Mouse (Mus musculus) heart, postnatal 0 days (tissue): Measurements from ENCODE around the gene Lsm11. TPM values are rescaled to one million over a fixed set of nuclear protein-coding genes. Genes with fewer than 3 reads are reported as not detected.
"Not testable (repeated sequence)": the region's sequence is repeated elsewhere in the genome, so short reads cannot be mapped to it uniquely, and the experiment has no call there.

Source experiments
- ATAC-seq: fragments of 200-750 bp; cut with Nextera tagmentation; 2 replicates; pipeline ENCODE4 v1.8.0; 2017; ENCODE audit warnings: low read depth, moderate number of reproducible peaks, moderate library complexity; ENCODE audit not compliant: insufficient read depth
- DNase-seq: peaks from one replicate; pipeline ENCODE4 v3.0.0-alpha.2; 2016; ENCODE audit warnings: low spot score
- H3K27ac ChIP-seq: fragments of 300-500 bp; sonication (generic); 2 replicates; pipeline ENCODE4 v1.5.1; 2014; ENCODE audit warnings: low read depth, mild to moderate bottlenecking
- H3K27me3 ChIP-seq: fragments of 300-500 bp; sonication (generic); 2 replicates; pipeline ENCODE4 v1.6.1; 2014; ENCODE audit warnings: low read length, mixed read lengths; ENCODE audit not compliant: control insufficient read depth, insufficient read depth
- H3K36me3 ChIP-seq: fragments of 300-500 bp; sonication (generic); replicated peaks from 2 replicates; pipeline ENCODE4 v1.6.1; 2014; ENCODE audit warnings: low read length, mixed read lengths; ENCODE audit not compliant: control insufficient read depth, insufficient read depth
- H3K4me1 ChIP-seq: fragments of 300-500 bp; sonication (generic); 2 replicates; pipeline ENCODE4 v1.6.1; 2014; ENCODE audit warnings: antibody characterized with exemption; ENCODE audit not compliant: control insufficient read depth, insufficient read depth
- H3K4me2 ChIP-seq: fragments of 300-500 bp; sonication (generic); 2 replicates; pipeline ENCODE4 v1.6.1; 2014; ENCODE audit warnings: low read depth, mild to moderate bottlenecking, low read length, moderate library complexity
- H3K4me3 ChIP-seq: fragments of 300-500 bp; sonication (generic); 2 replicates; pipeline ENCODE4 v1.5.1; 2014; ENCODE audit warnings: low read depth, low read length
- H3K9ac ChIP-seq: fragments of 300-500 bp; sonication (generic); replicated peaks from 2 replicates; pipeline ENCODE4 v1.6.1; 2014; ENCODE audit warnings: low read depth, low read length, mixed read lengths
- H3K9me3 ChIP-seq: fragments of 300-500 bp; sonication (generic); replicated peaks from 2 replicates; pipeline ENCODE4 v1.6.1; 2016; ENCODE audit warnings: low read length; ENCODE audit not compliant: control insufficient read depth
- CTCF ChIP-seq: IDR thresholded peaks from 2 replicates; pipeline ENCODE4 v1.5.1; 2016; ENCODE audit warnings: antibody characterized with exemption, control low read depth, low read depth
- EP300 ChIP-seq: IDR thresholded peaks from 2 replicates; pipeline ENCODE4 v1.6.1; 2016; ENCODE audit warnings: antibody characterized with exemption, low read depth
- WGBS: fragments of 180-500 bp; shearing (Covaris S2); extraction: QIAGEN DNeasy Blood & Tissue Kit; methylation state at CpG from one replicate; pipeline ENCODE4 v1.1.7; 2014; 5-methylcytosine and 5-hydroxymethylcytosine counted together
- polyA plus RNA-seq: library from polyadenylated mRNA; unstranded; fragments of >200 nt; fragmentation: Nextera tagmentation; extraction: Ambion mirVana; gene quantifications from 2 replicates; pipeline ENCODE4 v1.2.1, GENCODE M21; 2015
- total RNA-seq: library from RNA; depleted of rRNA; stranded (reverse); fragments of >200 nt; gene quantifications from 2 replicates; pipeline ENCODE4 v1.2.3, GENCODE M21; 2014; ENCODE audit warnings: low replicate concordance; rRNA removed

Lsm11 gene
- total and polyA plus RNA-seq, 2 experiments from 2014 or later, result 3.4 to 13.5 TPM

DNA sequence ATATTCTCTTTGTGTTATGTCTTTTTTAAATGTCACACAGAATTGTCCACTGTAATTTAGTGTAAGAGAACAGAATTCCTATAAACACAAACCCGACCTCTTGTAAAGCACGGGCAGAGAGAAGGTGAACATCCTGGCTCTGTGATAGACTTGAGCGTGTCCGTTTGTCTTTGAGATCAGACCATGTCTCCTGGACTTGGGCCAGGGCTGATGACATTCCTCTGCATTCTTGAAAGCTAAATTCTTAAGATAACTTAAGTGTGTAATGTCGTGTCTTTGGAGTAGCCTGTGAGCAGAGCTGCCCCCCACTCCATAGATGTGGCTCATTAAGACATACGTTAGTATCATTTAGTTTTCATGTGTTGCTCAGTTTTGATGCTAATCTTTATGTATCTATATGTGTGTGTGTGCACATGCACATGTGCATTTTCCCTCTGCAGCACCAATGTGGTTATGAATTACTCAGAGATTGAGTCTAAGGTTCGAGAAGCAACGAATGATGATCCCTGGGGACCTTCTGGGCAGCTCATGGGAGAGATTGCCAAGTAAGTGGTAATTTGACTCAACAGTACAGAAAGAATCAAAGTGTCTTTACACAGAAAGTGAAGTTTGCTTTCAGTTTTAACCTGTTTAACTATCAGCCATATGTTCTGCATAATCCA, 61.3 kb downstream of the Lsm11 start:
- Histone ChIP-seq H3K27me3 (no peaks in the 10 kb centered on the region), H3K4me1 (peaks cover 19% of the 10 kb centered on the region), H3K27ac (no peak overlapping the region), H3K9me3 (no peaks in the 10 kb centered on the region), H3K4me2 (peak overlapping the region; percentile 38), H3K36me3 (peaks cover 33% of the 10 kb centered on the region), H3K4me3 (no peak overlapping the region), H3K9ac (no peak overlapping the region)
- no peak for DNase-seq
- WGBS, result 15% methylated on average over 8 of the region's 8 CpGs
- TF ChIP-seq EP300 (no peak), CTCF (no peak)
- ATAC-seq, result no peak

DNA sequence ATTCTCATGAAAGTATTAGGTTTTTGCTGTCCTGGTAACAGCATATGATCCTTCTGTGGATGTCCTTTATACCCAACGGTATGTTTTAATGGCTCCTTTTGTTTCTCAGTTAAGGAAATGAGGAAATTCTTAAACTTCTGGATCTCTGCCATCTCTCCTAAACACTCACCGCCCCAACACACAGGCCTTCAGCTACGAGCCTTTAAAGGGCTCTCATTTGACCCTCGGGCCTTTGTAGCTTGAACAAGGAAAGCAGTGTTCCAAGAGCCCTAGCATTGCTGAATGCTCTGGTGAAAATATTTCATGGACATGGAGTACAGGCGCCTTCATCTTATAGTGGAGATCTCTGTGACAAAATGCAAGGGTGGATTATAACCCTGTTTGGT, 63.1 kb downstream of the Lsm11 start:
- H3K4me2 ChIP-seq, result no peak overlapping the region
- peak; percentile 40 for DNase-seq
- 16% methylated on average over 5 of the region's 5 CpGs for WGBS
- peak overlapping the region; percentile 12; the same call in 1 of the 2 replicates for H3K27ac ChIP-seq
- no peak for ATAC-seq
- no peak for TF ChIP-seq EP300
- TF ChIP-seq CTCF, result no peak
- no peak overlapping the region for H3K4me3 ChIP-seq
- peaks cover 16% of the 10 kb centered on the region for H3K36me3 ChIP-seq
- H3K9ac ChIP-seq, result no peak overlapping the region
- no peaks in the 10 kb centered on the region for H3K9me3 ChIP-seq
- H3K27me3 ChIP-seq, result no peaks in the 10 kb centered on the region
- H3K4me1 ChIP-seq, result peaks cover 19% of the 10 kb centered on the region

DNA sequence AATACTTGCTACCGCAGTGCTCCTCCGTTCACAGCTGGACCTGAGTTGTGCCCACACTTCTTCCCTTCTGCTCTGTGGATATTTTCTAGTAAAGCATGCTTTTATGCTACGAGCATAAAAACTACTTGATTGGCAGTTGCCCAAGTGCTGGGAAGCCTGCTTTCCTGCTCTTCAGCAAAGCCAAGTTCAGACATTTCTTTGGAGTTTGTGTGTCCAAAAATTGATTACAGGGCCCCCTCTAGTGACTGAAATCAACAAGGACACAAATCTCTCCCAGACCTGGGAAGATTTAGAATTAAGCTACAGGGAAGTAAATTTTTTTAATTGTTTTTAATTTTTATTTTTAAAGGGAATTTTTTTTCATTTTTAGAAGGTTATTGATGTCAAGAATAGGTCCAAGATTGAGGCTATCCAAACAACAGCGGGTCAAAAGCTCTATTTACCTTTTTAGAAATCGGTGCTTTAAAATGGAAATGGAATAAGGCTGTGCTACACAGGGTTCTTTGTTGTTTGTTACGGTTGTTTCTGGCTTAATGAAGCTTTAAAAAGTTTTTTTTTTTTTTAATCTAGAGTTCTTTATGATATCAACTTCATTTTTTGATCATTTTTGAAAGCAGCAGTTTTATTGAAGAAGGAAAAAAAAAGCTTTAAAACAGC, 63.6 kb downstream of the Lsm11 start:
- H3K9ac ChIP-seq, result no peak overlapping the region
- no peak overlapping the region for H3K4me2 ChIP-seq
- no peaks in the 10 kb centered on the region for H3K27me3 ChIP-seq
- H3K4me1 ChIP-seq, result peaks cover 19% of the 10 kb centered on the region
- ATAC-seq, result no peak
- peaks cover 11% of the 10 kb centered on the region; the same call in 1 of the 2 replicates for H3K36me3 ChIP-seq
- no peak overlapping the region for H3K4me3 ChIP-seq
- peak; percentile 80 for DNase-seq
- no peak for TF ChIP-seq EP300
- peak; percentile 61 for TF ChIP-seq CTCF
- no peaks in the 10 kb centered on the region for H3K9me3 ChIP-seq
- WGBS, result 53% methylated on average over 6 of the region's 6 CpGs
- H3K27ac ChIP-seq, result peak overlapping the region; percentile 12; the same call in 1 of the 2 replicates

DNA sequence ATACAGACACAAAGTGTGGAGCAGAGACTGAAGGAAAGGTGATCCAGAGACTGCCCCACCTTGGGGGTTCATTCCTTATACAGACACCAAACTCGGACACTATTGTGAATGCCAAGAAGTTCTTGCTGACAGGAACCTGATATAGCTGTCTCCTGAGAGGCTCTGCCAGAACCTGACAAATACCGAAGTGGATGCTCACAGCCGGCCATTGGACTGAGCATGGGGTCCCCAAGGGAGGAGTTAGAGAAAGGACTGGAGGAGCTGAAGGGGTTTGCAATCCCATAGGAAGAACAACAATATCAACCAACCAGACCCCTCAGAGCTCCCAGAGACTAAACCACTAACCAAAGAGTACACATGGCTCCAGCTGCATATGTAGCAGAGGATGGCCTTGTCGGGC, 65.4 kb downstream of the Lsm11 start:
- 32% methylated on average over 4 of the region's 4 CpGs for WGBS
- not testable (repeated sequence) for H3K4me3 ChIP-seq, H3K27ac ChIP-seq, H3K27me3 ChIP-seq, H3K36me3 ChIP-seq, ATAC-seq, DNase-seq, H3K9ac ChIP-seq, H3K4me2 ChIP-seq, H3K9me3 ChIP-seq
- peaks cover 22% of the 10 kb centered on the region for H3K4me1 ChIP-seq

Other genes starting within 250 kb of the Lsm11 start
- 32.3 and 33.8 TPM in 2 replicates for gene Clint1, start 92.9 kb downstream of the Lsm11 start, total RNA-seq
- gene Clint1, start 92.9 kb downstream of the Lsm11 start, polyA plus RNA-seq, result 28.8 and 30.1 TPM in 2 replicates
- gene Thg1l, start 10.6 kb upstream of the Lsm11 start, total RNA-seq, result 12.8 and 31.3 TPM in 2 replicates
- gene Thg1l, start 10.6 kb upstream of the Lsm11 start, polyA plus RNA-seq, result 3.9 and 5.8 TPM in 2 replicates
- gene Sox30, start 35.4 kb upstream of the Lsm11 start, total RNA-seq, result 1.3 TPM in 1 of 2 replicates, not detected in the other
- 0.10 and 0.22 TPM in 2 replicates for gene Sox30, start 35.4 kb upstream of the Lsm11 start, polyA plus RNA-seq
- 1.8 and 2.8 TPM in 2 replicates for gene Gm12166, start 107.4 kb upstream of the Lsm11 start, total RNA-seq
- 3.6 and 3.9 TPM in 2 replicates for gene Gm12166, start 107.4 kb upstream of the Lsm11 start, polyA plus RNA-seq
- gene Adam19, start 111.1 kb upstream of the Lsm11 start, total RNA-seq, result 59.8 and 67.9 TPM in 2 replicates
- gene Adam19, start 111.1 kb upstream of the Lsm11 start, polyA plus RNA-seq, result 10.1 and 15.8 TPM in 2 replicates
- gene Nipal4, start 221.6 kb upstream of the Lsm11 start, total RNA-seq, result 3.0 and 10.9 TPM in 2 replicates
- 2.1 and 2.5 TPM in 2 replicates for gene Nipal4, start 221.6 kb upstream of the Lsm11 start, polyA plus RNA-seq